Mouse (Mus musculus) retina, postnatal 1 day (tissue): ENCODE results near the gene Foxl1.

Experiments
- DNase-seq: peaks from one replicate; pipeline ENCODE4 v3.0.0-alpha.2; 2012

Foxl1 gene

DNA sequence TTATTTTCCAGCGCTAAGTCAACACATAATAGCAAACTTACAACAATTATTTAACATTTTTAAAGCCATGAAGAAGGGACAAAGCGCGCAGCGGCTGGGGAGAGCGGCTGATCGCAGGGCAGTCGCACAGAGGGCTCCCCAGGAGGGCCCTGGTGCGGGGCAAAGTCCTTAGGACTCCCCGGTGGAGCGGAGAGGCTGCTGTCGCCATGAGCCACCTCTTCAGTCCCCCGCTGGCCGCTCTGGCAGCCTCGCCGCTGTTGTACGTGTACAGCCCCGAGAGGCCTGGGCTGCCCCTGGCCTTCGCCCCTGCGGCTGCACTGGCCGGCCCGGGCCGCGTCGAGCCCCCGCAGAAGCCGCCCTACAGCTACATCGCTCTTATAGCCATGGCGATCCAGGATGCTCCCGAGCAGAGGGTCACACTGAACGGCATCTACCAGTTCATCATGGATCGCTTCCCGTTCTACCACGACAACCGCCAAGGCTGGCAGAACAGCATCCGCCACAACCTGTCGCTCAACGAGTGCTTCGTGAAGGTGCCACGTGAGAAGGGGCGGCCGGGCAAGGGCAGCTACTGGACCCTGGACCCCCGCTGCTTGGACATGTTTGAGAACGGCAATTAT lies at the start of gene Foxl1:
Gene Foxl1 (plus strand): TSS at position 185 of the 620 bp plus-strand sequence.
- no peak for DNase-seq

DNA sequence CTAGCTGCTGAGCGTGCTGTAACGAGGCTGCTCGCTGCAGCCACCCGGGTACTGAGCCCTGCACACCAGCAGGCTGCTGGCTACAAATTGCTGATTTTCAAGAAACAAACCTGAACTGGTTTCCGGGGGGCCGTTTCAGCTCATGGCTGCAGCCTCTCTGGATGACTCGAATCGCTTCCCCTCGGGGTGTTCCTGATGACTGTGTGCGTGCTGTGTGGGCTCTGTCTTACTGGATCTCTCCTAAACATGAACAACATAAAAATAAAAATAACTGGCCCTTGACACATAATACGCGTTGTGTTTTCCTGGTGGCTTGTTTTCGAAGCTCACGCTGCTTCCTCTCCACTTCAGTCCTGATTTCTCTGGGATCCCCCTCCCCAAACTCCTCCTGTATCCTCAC lies 49.0 kb upstream of the Foxl1 start:
- no peak for DNase-seq

DNA sequence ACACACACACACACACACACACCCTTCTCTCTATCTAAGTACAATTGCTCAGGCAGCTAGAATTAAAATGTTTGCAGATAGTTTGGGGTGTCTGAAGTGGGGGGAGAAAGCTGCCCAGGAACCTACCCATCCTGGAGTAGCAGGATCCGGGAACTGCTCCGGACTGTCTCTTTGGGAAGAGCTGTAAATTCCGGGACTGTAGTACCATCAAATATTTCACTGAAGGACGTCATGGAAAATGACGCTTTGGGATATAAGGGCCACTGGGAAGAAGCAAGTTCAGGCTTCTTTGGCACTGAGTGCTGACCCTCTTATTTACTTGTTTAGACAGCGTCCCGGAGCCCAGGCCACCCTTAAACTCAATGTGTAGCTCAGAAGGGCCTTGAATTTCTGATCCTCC lies 48.5 kb upstream of the Foxl1 start:
- no peak for DNase-seq

DNA sequence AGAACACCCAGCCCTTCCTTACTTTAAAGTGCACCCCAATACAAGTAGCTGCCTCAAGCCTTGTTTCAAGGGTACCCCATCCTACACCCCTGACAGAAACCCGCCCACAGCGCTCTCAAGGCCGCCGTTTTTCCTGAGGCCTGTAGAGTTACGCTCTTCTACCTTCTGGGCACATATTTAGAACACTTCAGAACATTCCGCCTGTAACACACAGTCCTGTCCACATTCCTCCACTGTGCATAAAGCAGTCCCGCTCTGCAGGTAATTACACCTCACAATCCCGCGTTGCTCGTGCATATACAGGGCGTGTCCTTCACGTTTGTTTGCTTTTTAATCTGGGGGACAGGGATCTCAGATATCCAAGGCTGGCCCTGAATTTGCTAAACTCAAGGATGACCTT lies 47.8 kb upstream of the Foxl1 start:
- DNase-seq: no peak

DNA sequence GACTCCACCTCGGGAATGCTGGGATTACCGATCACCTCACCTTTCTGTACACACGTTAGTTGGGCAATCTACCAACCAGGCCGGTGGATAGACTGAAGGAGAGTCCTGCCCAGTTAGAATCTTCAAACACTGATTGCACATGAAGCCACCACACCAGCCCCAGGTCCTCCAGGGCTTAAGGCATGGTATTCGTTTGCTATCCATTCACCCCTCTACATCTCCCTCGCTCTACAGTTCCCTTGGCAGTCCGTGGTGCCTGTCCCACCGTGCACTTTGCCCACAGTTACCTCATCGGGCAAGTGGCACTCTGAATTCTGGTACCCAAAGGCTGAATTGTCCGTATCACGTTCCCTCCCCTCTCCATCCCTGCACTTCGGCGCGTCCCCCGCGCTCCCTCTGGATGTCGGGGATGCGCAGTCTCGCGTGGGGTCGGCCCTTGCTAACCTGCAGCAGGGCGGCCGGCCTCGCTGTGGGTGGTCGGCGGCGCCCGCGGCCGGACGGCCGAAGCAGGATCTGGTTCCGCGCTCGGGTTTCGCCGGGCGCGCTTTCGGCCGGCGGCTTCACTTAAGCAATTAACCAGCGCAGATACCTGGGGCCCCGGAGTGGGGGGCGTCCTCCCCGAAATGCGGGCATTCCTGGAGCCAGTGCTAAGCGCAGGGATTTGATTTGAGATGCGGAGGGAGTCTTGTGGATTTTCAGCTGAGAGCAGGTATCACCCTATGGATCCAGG lies 47.2 kb upstream of the Foxl1 start:
- DNase-seq: no peak

DNA sequence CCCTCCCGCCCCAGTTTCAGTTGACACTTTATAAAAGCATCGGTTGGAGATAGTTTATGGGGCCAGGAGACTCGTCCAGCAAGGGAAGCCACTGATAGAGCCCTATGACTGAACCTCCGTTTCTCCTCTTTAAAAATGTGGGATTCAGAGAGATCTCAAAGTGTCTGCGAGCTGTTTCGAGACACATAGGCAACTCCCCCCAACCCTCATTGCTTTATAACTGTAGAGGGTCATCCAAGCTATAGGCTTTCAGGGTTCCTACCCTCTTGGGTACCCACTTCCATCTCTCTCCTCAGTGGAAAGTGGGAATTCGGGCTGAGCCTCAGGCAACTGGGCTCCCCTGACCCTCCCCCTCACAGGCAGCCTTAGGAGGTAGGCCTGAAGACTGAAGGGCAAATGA lies 46.3 kb upstream of the Foxl1 start:
- no peak for DNase-seq

DNA sequence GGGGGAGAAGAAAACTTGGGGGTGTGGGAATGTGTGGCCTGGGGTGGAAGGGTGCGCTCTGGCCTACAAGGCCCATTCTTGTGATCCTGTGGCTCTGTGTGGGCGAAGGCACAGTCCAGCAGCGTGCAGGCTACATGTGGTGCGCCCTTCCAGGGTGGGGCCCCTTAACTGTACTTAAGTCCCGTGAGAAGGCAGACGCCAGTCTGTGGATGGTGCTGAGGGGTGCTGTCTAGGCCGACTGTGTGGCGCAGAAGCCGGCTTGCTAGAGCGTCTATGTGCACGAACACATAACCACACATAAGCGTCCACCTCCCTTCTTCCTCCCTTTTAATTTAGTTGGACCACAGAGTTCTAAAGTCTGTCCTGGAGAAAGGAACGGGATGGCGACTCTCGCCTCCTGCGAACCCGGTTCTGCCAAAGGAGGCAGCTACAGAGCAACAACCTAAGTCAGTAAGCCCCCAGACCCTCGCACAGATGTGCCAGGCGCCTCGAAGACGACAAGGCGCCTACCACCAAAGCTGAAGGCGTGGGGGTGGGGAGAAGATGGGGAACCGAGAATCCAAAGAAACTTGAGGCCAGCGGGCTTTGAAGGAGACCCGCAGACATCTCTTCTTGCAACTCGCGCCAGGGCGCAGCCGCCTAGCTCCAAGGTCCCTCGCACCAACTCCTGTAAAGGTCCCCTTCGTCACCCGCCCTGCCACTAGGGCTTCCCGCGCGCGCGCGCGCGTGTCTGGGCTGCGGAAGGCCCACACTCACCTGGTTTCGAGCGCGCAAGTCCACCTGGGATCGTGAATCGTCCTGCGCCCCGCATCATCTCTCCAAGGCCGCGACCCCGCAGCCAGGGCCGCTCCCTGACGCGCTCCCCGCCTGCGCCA lies 45.3 kb upstream of the Foxl1 start:
- DNase-seq: no peak

DNA sequence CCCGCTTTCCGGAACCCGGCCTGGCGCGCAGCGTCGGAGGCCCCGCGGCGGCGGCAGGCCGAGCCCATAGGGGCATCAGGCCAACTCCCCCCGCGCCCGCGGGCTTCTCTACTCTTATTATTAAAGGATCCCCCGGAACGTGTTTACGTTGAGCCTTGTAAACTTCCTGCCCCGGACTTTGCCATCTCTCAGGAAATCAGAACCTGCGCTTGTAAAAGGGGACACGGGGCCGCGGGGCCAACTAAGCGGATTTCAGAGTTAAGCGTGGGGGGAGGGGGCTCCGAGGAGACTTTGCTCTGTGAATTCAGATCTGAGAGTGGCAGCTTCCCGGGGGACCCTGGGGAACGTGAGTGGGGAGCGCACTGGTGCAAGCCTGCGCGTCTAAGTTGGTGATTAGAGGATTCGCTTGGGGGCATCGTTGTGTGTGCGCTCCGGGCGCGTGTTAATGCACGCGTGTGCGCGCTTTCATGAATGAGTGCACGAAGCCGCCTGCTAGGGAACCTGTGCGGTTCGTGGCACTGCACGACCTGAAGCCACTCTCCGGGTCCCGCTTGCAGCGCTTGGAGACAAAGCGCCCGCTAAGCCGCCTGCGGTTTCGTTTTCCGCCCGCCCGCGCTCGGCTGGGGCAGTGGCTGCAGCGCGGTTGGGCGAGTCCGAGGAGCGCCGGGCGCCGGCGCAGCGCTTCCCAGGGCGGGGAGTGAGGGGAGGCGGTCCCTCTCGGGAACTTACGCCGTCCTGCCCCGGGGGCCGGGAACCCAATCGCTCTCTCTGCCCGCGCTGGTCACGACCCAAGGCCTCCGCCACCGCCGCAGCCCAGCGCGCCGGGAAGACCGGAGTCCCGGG lies 44.4 kb upstream of the Foxl1 start:
- peak; percentile 79 for DNase-seq

DNA sequence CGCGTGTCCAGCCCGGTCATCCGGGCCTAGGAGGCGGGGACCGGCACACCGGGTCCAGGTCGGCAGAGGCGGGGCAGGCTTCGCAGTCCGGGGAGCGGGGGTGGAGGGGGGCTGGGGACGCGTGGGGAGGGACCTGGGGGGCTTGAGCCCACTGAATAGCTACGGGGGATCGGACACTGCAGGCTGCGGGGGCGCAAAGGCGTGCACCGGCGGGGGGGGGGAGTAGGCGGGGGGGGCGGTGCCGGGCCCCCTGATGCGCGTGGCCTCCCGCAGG lies 43.9 kb upstream of the Foxl1 start:
- DNase-seq: no peak

DNA sequence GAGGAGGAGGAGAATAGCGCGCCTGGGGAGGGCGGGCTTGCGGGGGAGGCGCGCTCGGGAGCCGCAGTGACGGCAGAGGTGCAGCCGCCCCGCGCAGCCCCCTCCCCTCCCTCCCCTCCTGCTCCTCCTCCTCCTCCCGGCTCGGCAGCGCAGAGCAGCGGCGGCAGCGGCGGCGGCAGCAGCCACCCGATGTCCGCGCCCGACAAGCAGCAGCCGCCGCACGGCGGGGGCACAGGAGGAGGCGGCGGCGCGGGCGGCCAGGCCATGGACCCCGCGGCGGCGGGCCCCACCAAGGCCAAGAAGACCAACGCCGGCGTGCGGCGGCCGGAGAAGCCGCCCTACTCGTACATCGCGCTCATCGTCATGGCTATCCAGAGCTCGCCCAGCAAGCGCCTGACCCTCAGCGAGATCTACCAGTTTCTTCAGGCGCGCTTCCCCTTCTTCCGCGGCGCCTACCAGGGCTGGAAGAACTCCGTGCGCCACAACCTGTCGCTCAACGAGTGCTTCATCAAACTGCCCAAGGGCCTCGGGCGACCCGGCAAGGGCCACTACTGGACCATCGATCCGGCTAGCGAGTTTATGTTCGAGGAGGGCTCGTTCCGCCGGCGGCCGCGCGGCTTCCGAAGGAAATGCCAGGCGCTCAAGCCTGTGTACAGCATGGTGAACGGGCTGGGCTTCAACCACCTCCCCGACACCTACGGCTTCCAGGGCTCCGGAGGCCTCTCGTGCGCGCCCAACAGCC lies 43.4 kb upstream of the Foxl1 start, which contains the start of gene Foxf1:
Gene Foxf1 (plus strand): TSS at position 177 of the 742 bp plus-strand sequence.
- DNase-seq: peak; percentile 68

DNA sequence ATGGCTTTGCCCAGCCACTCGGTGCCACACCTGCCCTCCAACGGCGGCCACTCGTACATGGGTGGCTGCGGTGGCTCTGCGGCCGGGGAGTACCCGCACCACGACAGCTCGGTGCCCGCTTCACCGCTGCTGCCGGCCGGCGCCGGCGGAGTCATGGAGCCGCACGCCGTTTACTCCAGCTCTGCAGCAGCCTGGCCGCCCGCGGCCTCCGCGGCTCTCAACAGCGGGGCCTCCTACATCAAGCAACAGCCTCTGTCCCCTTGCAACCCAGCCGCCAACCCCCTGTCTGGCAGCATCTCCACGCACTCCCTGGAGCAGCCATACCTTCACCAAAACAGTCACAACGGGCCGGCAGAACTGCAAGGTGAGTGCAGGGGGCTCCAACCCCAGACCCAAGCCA lies 42.7 kb upstream of the Foxl1 start:
- no peak for DNase-seq

DNA sequence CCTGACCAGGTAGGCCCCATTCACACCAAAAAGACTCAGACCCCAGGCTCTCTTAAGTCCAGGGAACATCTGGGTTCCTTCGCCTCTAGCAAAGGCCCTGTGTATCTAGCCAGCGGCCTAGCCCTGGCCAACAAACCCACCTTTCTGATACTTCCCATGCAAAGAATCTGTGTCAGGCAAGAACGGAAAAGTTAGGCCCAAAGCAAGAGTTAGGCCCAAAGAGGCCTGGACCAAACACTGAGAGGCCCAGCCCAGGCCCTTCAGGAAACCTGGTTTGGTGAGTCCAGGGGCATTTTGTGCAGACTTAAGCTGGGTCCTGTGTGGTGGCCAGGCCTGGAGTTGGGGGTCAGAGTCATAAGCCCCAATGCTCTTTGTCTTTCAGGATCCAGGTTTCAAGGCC lies 42.2 kb upstream of the Foxl1 start:
- DNase-seq: no peak

DNA sequence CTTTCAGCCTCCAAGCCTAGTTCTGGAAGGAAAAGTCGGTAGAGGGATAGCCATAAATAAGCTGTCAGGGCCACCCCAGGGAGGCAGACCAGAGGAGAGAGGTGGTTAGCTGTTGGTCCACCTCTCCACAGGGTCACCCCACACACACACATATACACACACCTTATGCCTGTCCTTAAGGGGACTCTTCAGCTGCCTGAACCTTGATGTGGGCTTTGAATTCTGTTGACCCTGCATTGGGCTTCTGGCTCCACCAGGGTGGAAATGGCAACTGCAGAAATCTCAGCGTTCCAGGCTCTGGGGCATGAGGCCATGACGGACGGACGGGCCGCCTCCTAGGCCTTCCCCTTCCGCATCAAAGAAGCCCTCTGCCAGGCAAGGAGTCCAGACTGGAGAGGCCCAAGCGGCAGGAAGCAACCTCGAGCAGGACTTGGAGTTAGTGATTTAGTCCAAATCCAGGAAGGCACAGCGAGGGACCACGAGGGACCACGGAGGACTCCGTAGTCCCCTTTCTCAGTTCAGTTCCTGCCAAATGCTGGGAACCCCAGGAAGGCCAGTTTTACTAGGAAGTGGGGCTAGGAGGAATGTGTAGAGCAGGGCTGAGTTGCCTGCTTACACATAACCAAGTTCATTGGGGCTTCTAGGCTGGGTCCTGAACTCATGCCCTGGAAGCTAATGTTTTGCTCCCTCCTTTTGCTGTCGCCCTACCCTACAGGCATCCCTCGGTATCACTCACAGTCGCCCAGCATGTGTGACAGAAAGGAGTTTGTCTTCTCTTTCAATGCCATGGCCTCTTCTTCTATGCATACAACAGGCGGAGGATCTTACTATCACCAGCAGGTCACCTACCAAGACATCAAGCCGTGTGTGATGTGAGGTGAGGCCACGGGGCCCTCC lies 41.5 kb upstream of the Foxl1 start:
- no peak for DNase-seq

DNA sequence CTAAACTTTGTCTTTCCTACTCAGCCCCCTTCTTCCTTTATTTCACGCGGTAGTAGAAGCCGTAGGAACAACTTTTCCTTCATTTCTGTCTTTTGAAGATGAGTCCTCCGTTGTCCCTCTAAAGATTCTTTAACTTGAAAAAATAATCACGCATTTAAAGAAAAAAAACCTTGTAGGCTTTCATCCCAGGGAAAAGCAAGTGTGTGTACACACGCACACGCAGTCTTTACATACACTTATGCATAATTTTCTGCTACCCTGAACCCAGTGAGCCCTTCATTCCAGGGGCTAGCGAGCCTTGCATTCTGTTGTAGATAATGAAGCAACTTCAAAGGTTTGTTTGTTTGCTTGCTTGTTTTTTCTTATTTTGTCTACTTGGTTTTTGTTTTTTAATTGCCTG lies 39.5 kb upstream of the Foxl1 start:
- no peak for DNase-seq

DNA sequence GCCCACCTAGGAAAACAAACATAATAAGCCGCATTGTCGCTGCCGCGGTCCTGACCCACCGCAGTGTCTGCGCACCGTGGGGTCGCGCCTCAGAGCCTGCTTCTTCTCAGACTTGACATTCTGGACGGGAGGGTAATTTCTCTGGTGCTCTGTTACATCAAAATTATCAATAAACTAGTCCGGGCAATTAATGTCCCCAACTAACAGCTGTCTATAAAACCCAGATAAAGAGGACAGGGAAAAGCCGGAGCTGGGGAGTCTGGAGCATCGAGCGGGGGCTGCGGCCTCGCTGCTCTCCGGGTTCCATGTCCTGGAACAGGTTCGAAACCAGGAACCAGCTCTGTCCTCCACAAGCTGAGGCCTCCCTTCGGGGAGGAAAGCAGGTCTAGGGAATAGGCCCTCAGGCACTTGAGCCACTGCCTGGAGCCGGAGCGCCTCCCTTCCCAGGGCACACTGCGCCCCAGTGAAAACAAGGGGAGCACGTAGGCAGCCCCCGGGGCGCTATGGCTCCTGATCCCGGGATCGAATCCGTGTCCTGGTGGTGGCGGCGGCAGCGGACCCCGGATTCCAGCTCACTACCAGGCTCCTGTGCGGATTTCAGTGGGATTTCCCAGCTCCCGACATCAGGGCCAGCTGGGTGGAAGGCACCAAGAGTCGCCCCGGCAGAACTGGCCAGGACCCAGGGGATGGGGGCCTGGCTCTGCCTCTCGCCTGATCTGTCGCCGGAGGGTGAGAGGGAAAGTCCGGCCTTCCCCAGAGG lies 38.7 kb upstream of the Foxl1 start:
- DNase-seq: no peak

DNA sequence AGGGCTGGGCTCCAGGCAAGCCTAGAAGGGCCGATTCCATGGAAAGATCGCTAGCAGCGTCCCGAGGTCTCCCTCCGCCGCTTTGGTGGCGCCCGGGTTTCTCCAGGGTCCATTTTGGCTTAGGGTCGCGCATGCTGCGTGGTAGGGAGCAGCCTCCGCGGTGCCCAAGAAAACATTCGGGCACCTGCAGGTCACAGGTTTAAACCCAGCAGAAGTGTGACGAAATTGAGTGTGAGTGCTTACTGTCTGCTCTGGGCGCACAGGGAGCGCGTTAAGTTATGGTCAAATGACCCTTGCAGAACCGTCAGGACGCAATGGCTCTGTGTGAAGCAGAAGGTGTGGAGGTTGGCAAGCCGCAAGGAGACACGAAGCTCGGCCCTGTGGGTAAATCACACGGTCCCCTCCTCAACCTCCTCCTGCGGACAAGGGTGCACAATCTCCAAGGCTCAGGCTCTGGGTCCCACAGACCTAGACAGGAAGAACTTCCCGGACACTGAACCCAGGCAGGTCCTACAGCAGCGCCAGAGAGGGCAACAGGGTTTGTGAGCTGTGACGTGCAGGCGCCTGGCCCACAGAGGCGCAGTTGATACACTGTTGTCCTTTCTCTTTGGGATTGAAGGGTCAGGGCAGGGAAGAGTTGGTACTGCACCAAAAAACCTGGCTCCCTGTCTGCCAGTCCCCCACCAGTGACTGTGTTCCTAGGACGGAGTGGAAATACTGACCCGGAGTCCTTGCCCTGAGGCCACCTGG lies 37.9 kb upstream of the Foxl1 start:
- DNase-seq: no peak

DNA sequence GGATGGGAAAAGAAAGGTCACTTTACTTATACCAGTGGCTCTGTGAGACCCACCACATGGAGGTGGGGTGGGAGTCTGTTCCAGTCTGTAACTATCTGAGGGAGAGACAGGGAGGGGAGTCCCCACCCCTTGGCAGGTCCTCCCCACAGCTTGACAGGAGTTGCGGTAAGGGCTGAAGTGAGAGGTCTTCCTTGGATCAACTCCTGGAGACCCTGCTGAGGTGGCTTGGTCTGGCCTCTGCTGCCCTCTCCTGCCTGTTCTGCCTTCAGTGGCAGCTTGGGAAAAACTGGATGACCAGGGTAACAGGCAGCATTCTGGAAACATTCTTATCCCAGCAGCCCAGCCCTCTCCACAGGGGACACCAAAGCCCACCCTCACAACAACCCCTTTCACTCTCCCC lies 37.0 kb upstream of the Foxl1 start:
- DNase-seq: no peak

DNA sequence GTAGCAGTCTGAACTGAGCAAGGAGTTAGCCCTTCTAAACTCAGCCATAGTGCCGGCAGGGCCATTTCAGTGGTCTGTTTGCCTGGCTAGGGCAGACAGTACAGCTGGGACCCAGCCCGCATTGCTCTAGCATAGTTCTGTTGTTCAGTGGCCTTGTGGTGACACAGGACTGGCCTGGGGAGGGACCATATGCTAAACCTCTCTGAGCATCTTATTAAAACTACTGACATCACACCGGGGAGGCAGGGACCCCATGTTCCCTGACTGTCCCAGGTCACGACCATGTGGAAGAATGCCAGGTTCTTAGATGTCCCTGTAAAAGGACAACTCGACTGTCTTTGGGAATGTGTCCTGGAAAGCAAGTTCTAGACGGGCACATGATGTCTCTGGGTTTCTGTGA lies 35.6 kb upstream of the Foxl1 start:
- DNase-seq: no peak

DNA sequence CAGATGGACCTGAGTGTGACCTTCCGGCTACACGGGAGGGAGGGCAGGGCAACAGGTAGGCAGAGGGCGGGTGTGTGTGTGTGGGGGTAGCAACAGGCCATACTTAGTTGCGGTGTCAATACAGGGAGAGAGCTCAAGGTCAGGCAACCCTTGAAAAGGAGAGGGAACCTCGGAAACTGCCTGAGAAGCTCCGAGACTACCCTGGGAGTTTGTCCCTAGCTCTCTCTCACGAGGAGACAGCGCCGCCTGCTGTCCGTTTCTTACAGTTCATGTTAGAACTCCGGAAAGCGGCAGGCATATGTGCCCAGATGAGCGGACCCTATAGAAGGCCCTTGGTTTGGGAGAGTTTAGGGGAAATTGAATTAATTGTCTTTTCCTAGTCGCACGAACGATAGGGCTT lies 35.1 kb upstream of the Foxl1 start:
- peak; percentile 88 for DNase-seq

DNA sequence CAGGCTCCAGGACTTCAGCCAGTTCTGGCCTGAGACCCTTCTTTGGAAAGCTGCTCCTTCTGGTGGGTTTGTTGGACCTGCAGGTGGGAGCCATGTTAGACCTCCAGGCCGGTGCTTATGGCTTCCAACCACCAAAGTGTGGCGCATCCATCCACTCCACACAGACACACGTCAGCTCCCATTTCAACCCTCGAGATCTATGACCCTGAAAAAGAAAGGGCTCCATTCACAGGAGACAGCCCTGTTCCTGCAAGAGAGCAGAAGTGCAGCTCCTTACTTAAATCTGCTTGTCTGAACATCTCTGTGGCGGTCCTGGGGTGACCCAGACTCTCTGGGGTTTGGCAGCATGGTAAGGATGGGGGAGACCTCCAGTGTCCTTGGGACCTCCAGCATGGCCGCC lies 34.2 kb upstream of the Foxl1 start:
- no peak for DNase-seq
